Mouse (Mus musculus): ENCODE measurements around the gene Ikzf1. TPM values are rescaled to one million over a fixed set of nuclear protein-coding genes. Genes with fewer than 3 reads are reported as not detected.

Gene Ikzf1
- total and polyA plus RNA-seq, 3 experiments, result 60.5 to 214 (median 143) TPM

GRCm38 (mm10) chr11:11688766-11689330, 4.0 kb downstream of the Ikzf1 start:
- Histone ChIP-seq H3K4me3 (ENCODE audit: low read depth, low read length) (peak overlapping the region; percentile 53), H3K9me3 (replicated peaks) (no peaks in the 10 kb centered on the region), H3K27me3 (ENCODE audit: insufficient read depth, low read length) (no peaks in the 10 kb centered on the region), H3K36me3 (replicated peaks) (peaks cover 26% of the 10 kb centered on the region), H3K4me1 (ENCODE audit: insufficient read depth, low read depth, low read length) (peaks cover 60% of the 10 kb centered on the region)
- no peak for DNase-seq (ENCODE audit: low spot score)
- no peak for ATAC-seq (ENCODE audit: extremely low read depth, insufficient number of reproducible peaks, low FRiP score, poor library complexity, severe bottlenecking)
- TF ChIP-seq GATA2 (IDR thresholded peaks at IDR 0.05; ENCODE audit: borderline replicate concordance, low read depth, low read length) (no peak), POLR2AphosphoS5 (IDR thresholded peaks at IDR 0.05; ENCODE audit: insufficient replicate concordance, low read depth, low read length) (no peak), CTCF (IDR thresholded peaks at IDR 0.05; ENCODE audit: low read depth, low read length) (no peak), TAL1 (conservative IDR thresholded peaks at IDR 0.05; ENCODE audit: low read depth, low read length) (no peak)

- TF ChIP-seq TAL1 (conservative IDR thresholded peaks at IDR 0.05; ENCODE audit: low read depth, low read length) (no peak), CTCF (IDR thresholded peaks at IDR 0.05; ENCODE audit: low read depth, low read length) (no peak), GATA2 (IDR thresholded peaks at IDR 0.05; ENCODE audit: borderline replicate concordance, low read depth, low read length) (no peak), POLR2AphosphoS5 (IDR thresholded peaks at IDR 0.05; ENCODE audit: insufficient replicate concordance, low read depth, low read length) (no peak), GATA1 (IDR thresholded peaks at IDR 0.05; ENCODE audit: borderline replicate concordance, low read length) (no peak)
- peaks cover 60% of the 10 kb centered on the region for H3K4me1 ChIP-seq (ENCODE audit: insufficient read depth, low read depth, low read length)
- no peaks in the 10 kb centered on the region for H3K27me3 ChIP-seq (ENCODE audit: insufficient read depth, low read length)
- DNase-seq (ENCODE audit: low spot score), result no peak
- no peak for ATAC-seq (ENCODE audit: extremely low read depth, insufficient number of reproducible peaks, low FRiP score, poor library complexity, severe bottlenecking)
- no peaks in the 10 kb centered on the region for H3K9me3 ChIP-seq (replicated peaks)
- peaks cover 31% of the 10 kb centered on the region for H3K36me3 ChIP-seq (replicated peaks)
- peak overlapping the region; percentile 65; the same call in 1 of the 2 replicates for H3K4me3 ChIP-seq (ENCODE audit: low read depth, low read length)
Observed at GRCm38 (mm10) chr11:11689701-11690058, 4.9 kb downstream of the Ikzf1 start.

- TF ChIP-seq GATA1 (IDR thresholded peaks at IDR 0.05; ENCODE audit: borderline replicate concordance, low read length) (no peak), CTCF (IDR thresholded peaks at IDR 0.05; ENCODE audit: low read depth, low read length) (no peak), TAL1 (conservative IDR thresholded peaks at IDR 0.05; ENCODE audit: low read depth, low read length) (no peak), POLR2AphosphoS5 (IDR thresholded peaks at IDR 0.05; ENCODE audit: insufficient replicate concordance, low read depth, low read length) (no peak), GATA2 (IDR thresholded peaks at IDR 0.05; ENCODE audit: borderline replicate concordance, low read depth, low read length) (no peak)
- DNase-seq (ENCODE audit: low spot score), result no peak
- H3K4me1 ChIP-seq (ENCODE audit: insufficient read depth, low read depth, low read length), result peaks cover 60% of the 10 kb centered on the region
- H3K4me3 ChIP-seq (ENCODE audit: low read depth, low read length), result peak overlapping the region; percentile 65; the same call in 1 of the 2 replicates
- H3K36me3 ChIP-seq (replicated peaks), result peaks cover 36% of the 10 kb centered on the region
- no peaks in the 10 kb centered on the region for H3K9me3 ChIP-seq (replicated peaks)
- no peaks in the 10 kb centered on the region for H3K27me3 ChIP-seq (ENCODE audit: insufficient read depth, low read length)
- no peak for ATAC-seq (ENCODE audit: extremely low read depth, insufficient number of reproducible peaks, low FRiP score, poor library complexity, severe bottlenecking)
Observed at GRCm38 (mm10) chr11:11690059-11690844, 5.4 kb downstream of the Ikzf1 start.

- ATAC-seq (ENCODE audit: extremely low read depth, insufficient number of reproducible peaks, low FRiP score, poor library complexity, severe bottlenecking), result no peak
- Histone ChIP-seq H3K4me1 (ENCODE audit: insufficient read depth, low read depth, low read length) (peaks cover 65% of the 10 kb centered on the region), H3K4me3 (ENCODE audit: low read depth, low read length) (peak overlapping the region; percentile 65; the same call in 1 of the 2 replicates)
Observed at GRCm38 (mm10) chr11:11690845-11691196, 6.0 kb downstream of the Ikzf1 start.

GRCm38 (mm10) chr11:11691324-11692058, 6.7 kb downstream of the Ikzf1 start:
- no peak overlapping the region; the same call in 1 of the 2 replicates for H3K4me3 ChIP-seq (ENCODE audit: low read depth, low read length)
- peaks cover 72% of the 10 kb centered on the region for H3K4me1 ChIP-seq (ENCODE audit: insufficient read depth, low read depth, low read length)
- TF ChIP-seq GATA2 (IDR thresholded peaks at IDR 0.05; ENCODE audit: borderline replicate concordance, low read depth, low read length) (no peak), TAL1 (conservative IDR thresholded peaks at IDR 0.05; ENCODE audit: low read depth, low read length) (no peak), GATA1 (IDR thresholded peaks at IDR 0.05; ENCODE audit: borderline replicate concordance, low read length) (no peak), POLR2AphosphoS5 (IDR thresholded peaks at IDR 0.05; ENCODE audit: insufficient replicate concordance, low read depth, low read length) (no peak), CTCF (IDR thresholded peaks at IDR 0.05; ENCODE audit: low read depth, low read length) (no peak)
- H3K27me3 ChIP-seq (ENCODE audit: insufficient read depth, low read length), result no peaks in the 10 kb centered on the region
- peaks cover 49% of the 10 kb centered on the region for H3K36me3 ChIP-seq (replicated peaks)
- DNase-seq (ENCODE audit: low spot score), result no peak
- no peaks in the 10 kb centered on the region for H3K9me3 ChIP-seq (replicated peaks)
- ATAC-seq (ENCODE audit: extremely low read depth, insufficient number of reproducible peaks, low FRiP score, poor library complexity, severe bottlenecking), result peak; percentile 29; the same call in 1 of the 2 replicates

More at GRCm38 (mm10) chr11:11690845-11691196, 6.0 kb downstream of the Ikzf1 start:
- no peaks in the 10 kb centered on the region for H3K27me3 ChIP-seq (ENCODE audit: insufficient read depth, low read length)
- H3K9me3 ChIP-seq (replicated peaks), result no peaks in the 10 kb centered on the region
- TF ChIP-seq TAL1 (conservative IDR thresholded peaks at IDR 0.05; ENCODE audit: low read depth, low read length) (no peak), CTCF (IDR thresholded peaks at IDR 0.05; ENCODE audit: low read depth, low read length) (no peak), POLR2AphosphoS5 (IDR thresholded peaks at IDR 0.05; ENCODE audit: insufficient replicate concordance, low read depth, low read length) (no peak), GATA2 (IDR thresholded peaks at IDR 0.05; ENCODE audit: borderline replicate concordance, low read depth, low read length) (no peak)
- DNase-seq (ENCODE audit: low spot score), result no peak
- peaks cover 42% of the 10 kb centered on the region for H3K36me3 ChIP-seq (replicated peaks)
